Mouse (Mus musculus): ENCODE results near the gene Stox1.

GRCm38 (mm10) chr10:62725771-62726687, at the start of gene Stox1:
- TF ChIP-seq CTCF (IDR thresholded peaks at IDR 0.05; ENCODE audit: insufficient read depth, low read depth, low read length) (peak; percentile 49), POLR2A (IDR thresholded peaks at IDR 0.05; ENCODE audit: insufficient read depth, low read depth, low read length) (peak; percentile 29; the same call in 1 of the 2 replicates)
